Mouse (Mus musculus): ENCODE measurements around the gene Pcp2. TPM values are rescaled to one million over a fixed set of nuclear protein-coding genes. Genes with fewer than 3 reads are reported as not detected.

Gene Pcp2
- polyA plus RNA-seq, 1 experiment from 2014 or later: 0.07 TPM

- H3K27me3 ChIP-seq (ENCODE audit: control insufficient read depth, insufficient read depth, low read depth, low read length): no peaks in the 10 kb centered on the region; the same call in none of the 2 replicates
- peaks cover 11% of the 10 kb centered on the region for H3K36me3 ChIP-seq (ENCODE audit: control insufficient read depth, insufficient read depth)
- H3K27ac ChIP-seq (ENCODE audit: low read length): peak within 1 kb of the TSS; percentile 16; the same call in 1 of the 2 replicates
- 4% methylated on average over 47 of the region's 47 CpGs for WGBS (ENCODE audit: insufficient replicate concordance)
- peaks cover 13% of the 10 kb centered on the region for H3K4me1 ChIP-seq (ENCODE audit: control insufficient read depth, low read depth, low read length)
- peak within 1 kb of the TSS; percentile 84 for H3K4me3 ChIP-seq (ENCODE audit: low read depth, low read length)
- peak within 1 kb of the TSS; percentile 85 for H3K9ac ChIP-seq (ENCODE audit: low read depth, low read length)
- peak; percentile 93 for ATAC-seq (ENCODE audit: low read depth)
- H3K4me2 ChIP-seq (ENCODE audit: low read depth, low read length): peak within 1 kb of the TSS; percentile 82
- H3K9me3 ChIP-seq (replicated peaks; ENCODE audit: control insufficient read depth, low read length): no peaks in the 10 kb centered on the region
These were observed 5.5 kb upstream of the Pcp2 start, which contains the start of gene Stxbp2 for GRCm38 (mm10) chr8:3630647-3631477. TSS of gene Stxbp2 (plus strand) at chr8:3630955.

GRCm38 (mm10) chr8:3628014-3628413 lies 2.7 kb upstream of the Pcp2 start:
- H3K27me3 ChIP-seq (ENCODE audit: control insufficient read depth, insufficient read depth, low read depth, low read length): no peaks in the 10 kb centered on the region; the same call in none of the 2 replicates
- no peak for ATAC-seq (ENCODE audit: low read depth)

GRCm38 (mm10) chr8:3626971-3627370 lies 1.6 kb upstream of the Pcp2 start:
- no peak overlapping the region for H3K9ac ChIP-seq (ENCODE audit: low read depth, low read length)
- 18% methylated on average over 5 of the region's 5 CpGs for WGBS (ENCODE audit: insufficient replicate concordance)
- no peaks in the 10 kb centered on the region; the same call in none of the 2 replicates for H3K27me3 ChIP-seq (ENCODE audit: control insufficient read depth, insufficient read depth, low read depth, low read length)
- H3K27ac ChIP-seq (ENCODE audit: low read length): no peak overlapping the region
- peaks cover 16% of the 10 kb centered on the region for H3K4me1 ChIP-seq (ENCODE audit: control insufficient read depth, low read depth, low read length)
- H3K36me3 ChIP-seq (ENCODE audit: control insufficient read depth, insufficient read depth): no peaks in the 10 kb centered on the region
- H3K4me2 ChIP-seq (ENCODE audit: low read depth, low read length): no peak overlapping the region
- no peak overlapping the region for H3K4me3 ChIP-seq (ENCODE audit: low read depth, low read length)
- ATAC-seq (ENCODE audit: low read depth): no peak
- H3K9me3 ChIP-seq (replicated peaks; ENCODE audit: control insufficient read depth, low read length): no peaks in the 10 kb centered on the region

More at GRCm38 (mm10) chr8:3628014-3628413, 2.7 kb upstream of the Pcp2 start:
- 39% methylated on average over 5 of the region's 5 CpGs for WGBS (ENCODE audit: insufficient replicate concordance)
- Histone ChIP-seq H3K4me3 (ENCODE audit: low read depth, low read length) (no peak overlapping the region), H3K9me3 (replicated peaks; ENCODE audit: control insufficient read depth, low read length) (no peaks in the 10 kb centered on the region), H3K4me1 (ENCODE audit: control insufficient read depth, low read depth, low read length) (peaks cover 13% of the 10 kb centered on the region), H3K4me2 (ENCODE audit: low read depth, low read length) (no peak overlapping the region), H3K36me3 (ENCODE audit: control insufficient read depth, insufficient read depth) (no peaks in the 10 kb centered on the region), H3K27ac (ENCODE audit: low read length) (no peak overlapping the region), H3K9ac (ENCODE audit: low read depth, low read length) (no peak overlapping the region)

- 55% methylated on average over 8 of the region's 8 CpGs for WGBS (ENCODE audit: insufficient replicate concordance)
- Histone ChIP-seq H3K36me3 (ENCODE audit: control insufficient read depth, insufficient read depth) (peaks cover 12% of the 10 kb centered on the region), H3K4me3 (ENCODE audit: low read depth, low read length) (peak overlapping the region; percentile 89), H3K4me1 (ENCODE audit: control insufficient read depth, low read depth, low read length) (peaks cover 17% of the 10 kb centered on the region), H3K27me3 (ENCODE audit: control insufficient read depth, insufficient read depth, low read depth, low read length) (no peaks in the 10 kb centered on the region), H3K9ac (ENCODE audit: low read depth, low read length) (peak overlapping the region; percentile 75), H3K27ac (ENCODE audit: low read length) (no peak overlapping the region), H3K9me3 (replicated peaks; ENCODE audit: control insufficient read depth, low read length) (no peaks in the 10 kb centered on the region), H3K4me2 (ENCODE audit: low read depth, low read length) (peak overlapping the region; percentile 85)
- no peak for ATAC-seq (ENCODE audit: low read depth)
These were observed 3.2 kb downstream of the Pcp2 start for GRCm38 (mm10) chr8:3622119-3622518.

GRCm38 (mm10) chr8:3621199-3621970 lies 4.0 kb downstream of the Pcp2 start, which contains the start of the genes Xab2 and Pet100:
TSS of gene Xab2 (minus strand) at chr8:3621316.
TSS of gene Pet100 (plus strand) at chr8:3621548.
- Histone ChIP-seq H3K36me3 (ENCODE audit: control insufficient read depth, insufficient read depth) (peaks cover 17% of the 10 kb centered on the region), H3K4me3 (ENCODE audit: low read depth, low read length) (peak within 1 kb of the TSS; percentile 89), H3K4me2 (ENCODE audit: low read depth, low read length) (peak within 1 kb of the TSS; percentile 85), H3K9ac (ENCODE audit: low read depth, low read length) (peak within 1 kb of the TSS; percentile 79), H3K9me3 (replicated peaks; ENCODE audit: control insufficient read depth, low read length) (no peaks in the 10 kb centered on the region), H3K27me3 (ENCODE audit: control insufficient read depth, insufficient read depth, low read depth, low read length) (no peaks in the 10 kb centered on the region), H3K27ac (ENCODE audit: low read length) (peak within 1 kb of the TSS; percentile 47), H3K4me1 (ENCODE audit: control insufficient read depth, low read depth, low read length) (peaks cover 17% of the 10 kb centered on the region)
- WGBS (ENCODE audit: insufficient replicate concordance): under 1% methylated on average over 37 of the region's 37 CpGs
- ATAC-seq (ENCODE audit: low read depth): peak; percentile 99

- Histone ChIP-seq H3K9me3 (replicated peaks; ENCODE audit: control insufficient read depth, low read length) (no peaks in the 10 kb centered on the region), H3K4me2 (ENCODE audit: low read depth, low read length) (no peak overlapping the region), H3K36me3 (ENCODE audit: control insufficient read depth, insufficient read depth) (peaks cover 33% of the 10 kb centered on the region), H3K4me3 (ENCODE audit: low read depth, low read length) (no peak overlapping the region), H3K4me1 (ENCODE audit: control insufficient read depth, low read depth, low read length) (peaks cover 4% of the 10 kb centered on the region; the same call in 1 of the 2 replicates), H3K9ac (ENCODE audit: low read depth, low read length) (no peak overlapping the region), H3K27me3 (ENCODE audit: control insufficient read depth, insufficient read depth, low read depth, low read length) (no peaks in the 10 kb centered on the region), H3K27ac (ENCODE audit: low read length) (no peak overlapping the region)
- no peak for ATAC-seq (ENCODE audit: low read depth)
- WGBS (ENCODE audit: insufficient replicate concordance): 85% methylated on average over 6 of the region's 6 CpGs
These were observed 15.6 kb downstream of the Pcp2 start for GRCm38 (mm10) chr8:3609816-3610150.

GRCm38 (mm10) chr8:3609046-3609815 lies 16.1 kb downstream of the Pcp2 start:
- ATAC-seq (ENCODE audit: low read depth): no peak
- Histone ChIP-seq H3K36me3 (ENCODE audit: control insufficient read depth, insufficient read depth) (peaks cover 27% of the 10 kb centered on the region), H3K4me1 (ENCODE audit: control insufficient read depth, low read depth, low read length) (peaks cover 4% of the 10 kb centered on the region; the same call in 1 of the 2 replicates), H3K4me3 (ENCODE audit: low read depth, low read length) (no peak overlapping the region), H3K9ac (ENCODE audit: low read depth, low read length) (no peak overlapping the region), H3K9me3 (replicated peaks; ENCODE audit: control insufficient read depth, low read length) (no peaks in the 10 kb centered on the region), H3K27me3 (ENCODE audit: control insufficient read depth, insufficient read depth, low read depth, low read length) (no peaks in the 10 kb centered on the region), H3K4me2 (ENCODE audit: low read depth, low read length) (no peak overlapping the region), H3K27ac (ENCODE audit: low read length) (no peak overlapping the region)
- WGBS (ENCODE audit: insufficient replicate concordance): 76% methylated on average over 12 of the region's 12 CpGs

GRCm38 (mm10) chr8:3607822-3608221 lies 17.5 kb downstream of the Pcp2 start:
- no peaks in the 10 kb centered on the region for H3K9me3 ChIP-seq (replicated peaks; ENCODE audit: control insufficient read depth, low read length)
- peaks cover 15% of the 10 kb centered on the region for H3K36me3 ChIP-seq (ENCODE audit: control insufficient read depth, insufficient read depth)
- WGBS (ENCODE audit: insufficient replicate concordance): 86% methylated on average over 7 of the region's 7 CpGs
- H3K27me3 ChIP-seq (ENCODE audit: control insufficient read depth, insufficient read depth, low read depth, low read length): no peaks in the 10 kb centered on the region
- H3K9ac ChIP-seq (ENCODE audit: low read depth, low read length): no peak overlapping the region
- H3K4me1 ChIP-seq (ENCODE audit: control insufficient read depth, low read depth, low read length): peaks cover 4% of the 10 kb centered on the region; the same call in 1 of the 2 replicates
- H3K27ac ChIP-seq (ENCODE audit: low read length): no peak overlapping the region
- H3K4me2 ChIP-seq (ENCODE audit: low read depth, low read length): no peak overlapping the region
- ATAC-seq (ENCODE audit: low read depth): no peak
- H3K4me3 ChIP-seq (ENCODE audit: low read depth, low read length): no peak overlapping the region
